Mouse (Mus musculus): ENCODE measurements around the gene Sept4. TPM values are rescaled to one million over a fixed set of nuclear protein-coding genes. Genes with fewer than 3 reads are reported as not detected.

Sept4 gene
- not detected in 2 replicates for polyA plus RNA-seq (2012; ENCODE audit: insufficient read depth, low replicate concordance)

GRCm38 (mm10) chr11:87568255-87568953 is at the start of gene Sept4:
Gene Sept4, plus strand, starts transcription at chr11:87568903.
- Histone ChIP-seq H3K9me3 (peaks cover 7% of the 10 kb centered on the region; the same call in 1 of the 2 replicates), H3K27me3 (replicated peaks) (peaks cover 58% of the 10 kb centered on the region), H3K36me3 (replicated peaks; ENCODE audit: low read length) (no peaks in the 10 kb centered on the region), H3K4me1 (peaks cover 20% of the 10 kb centered on the region), H3K4me3 (replicated peaks) (no peak within 1 kb of the TSS)
- TF ChIP-seq FLI1 (IDR thresholded peaks at IDR 0.05; ENCODE audit: low read length) (no peak), GATA1 (IDR thresholded peaks at IDR 0.05; ENCODE audit: borderline replicate concordance, low read length) (no peak)

DNA sequence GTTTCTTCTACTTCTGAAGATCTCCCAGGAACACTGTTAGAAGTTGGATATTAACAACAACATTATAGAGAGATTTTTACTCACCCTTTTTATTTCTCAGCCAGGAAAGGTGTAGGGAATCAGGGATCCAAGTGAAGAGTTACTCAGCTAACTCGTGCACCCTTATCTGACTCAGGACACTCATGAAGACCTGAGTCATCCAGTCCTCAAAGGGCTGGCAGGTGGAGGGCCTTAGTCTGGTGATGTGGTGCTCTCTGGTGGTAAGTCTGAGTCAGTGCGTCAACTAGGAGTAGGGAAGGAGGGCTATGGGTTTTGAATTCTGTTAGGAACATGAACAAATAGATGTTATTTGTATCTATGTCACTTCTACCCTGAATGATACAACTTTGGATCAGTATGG is 49.4 kb upstream of the Sept4 start:
- no peak overlapping the region for H3K4me3 ChIP-seq (replicated peaks)
- no peak for TF ChIP-seq FLI1 (IDR thresholded peaks at IDR 0.05; ENCODE audit: low read length)
- TF ChIP-seq GATA1 (IDR thresholded peaks at IDR 0.05; ENCODE audit: borderline replicate concordance, low read length) = no peak
- H3K9me3 ChIP-seq = no peaks in the 10 kb centered on the region
- H3K27me3 ChIP-seq (replicated peaks) = peaks cover 9% of the 10 kb centered on the region
- peaks cover 19% of the 10 kb centered on the region for H3K4me1 ChIP-seq
- H3K36me3 ChIP-seq (replicated peaks; ENCODE audit: low read length) = no peaks in the 10 kb centered on the region

- TF ChIP-seq GATA1 (IDR thresholded peaks at IDR 0.05; ENCODE audit: borderline replicate concordance, low read length) (no peak), FLI1 (IDR thresholded peaks at IDR 0.05; ENCODE audit: low read length) (no peak)
- no peaks in the 10 kb centered on the region for H3K36me3 ChIP-seq (replicated peaks; ENCODE audit: low read length)
- H3K4me3 ChIP-seq (replicated peaks) = no peak overlapping the region
- no peaks in the 10 kb centered on the region for H3K9me3 ChIP-seq
- H3K4me1 ChIP-seq = peaks cover 32% of the 10 kb centered on the region
- H3K27me3 ChIP-seq (replicated peaks) = peaks cover 2% of the 10 kb centered on the region
These were observed 45.2 kb upstream of the Sept4 start for GRCm38 (mm10) chr11:87523466-87523865.

- Histone ChIP-seq H3K27me3 (replicated peaks) (peaks cover 2% of the 10 kb centered on the region), H3K4me3 (replicated peaks) (no peak overlapping the region), H3K4me1 (peaks cover 32% of the 10 kb centered on the region), H3K9me3 (no peaks in the 10 kb centered on the region), H3K36me3 (replicated peaks; ENCODE audit: low read length) (no peaks in the 10 kb centered on the region)
- TF ChIP-seq GATA1 (IDR thresholded peaks at IDR 0.05; ENCODE audit: borderline replicate concordance, low read length) = no peak
- no peak for TF ChIP-seq FLI1 (IDR thresholded peaks at IDR 0.05; ENCODE audit: low read length)
These were observed 44.7 kb upstream of the Sept4 start for GRCm38 (mm10) chr11:87523967-87524366.

- no peak overlapping the region for H3K4me3 ChIP-seq (replicated peaks)
- H3K4me1 ChIP-seq = peaks cover 26% of the 10 kb centered on the region
- H3K36me3 ChIP-seq (replicated peaks; ENCODE audit: low read length) = no peaks in the 10 kb centered on the region
- TF ChIP-seq GATA1 (IDR thresholded peaks at IDR 0.05; ENCODE audit: borderline replicate concordance, low read length) = no peak
- TF ChIP-seq FLI1 (IDR thresholded peaks at IDR 0.05; ENCODE audit: low read length) = no peak
- peaks cover 2% of the 10 kb centered on the region for H3K27me3 ChIP-seq (replicated peaks)
- H3K9me3 ChIP-seq = no peaks in the 10 kb centered on the region
These were observed 43.9 kb upstream of the Sept4 start for GRCm38 (mm10) chr11:87524780-87525179.

GRCm38 (mm10) chr11:87527364-87527763 is 41.3 kb upstream of the Sept4 start:
- no peak for TF ChIP-seq GATA1 (IDR thresholded peaks at IDR 0.05; ENCODE audit: borderline replicate concordance, low read length)
- Histone ChIP-seq H3K36me3 (replicated peaks; ENCODE audit: low read length) (no peaks in the 10 kb centered on the region), H3K27me3 (replicated peaks) (peaks cover 2% of the 10 kb centered on the region), H3K4me3 (replicated peaks) (no peak overlapping the region), H3K4me1 (peaks cover 26% of the 10 kb centered on the region), H3K9me3 (no peaks in the 10 kb centered on the region)

- H3K27me3 ChIP-seq (replicated peaks) = peaks cover 2% of the 10 kb centered on the region
- H3K4me1 ChIP-seq = peaks cover 22% of the 10 kb centered on the region
- TF ChIP-seq GATA1 (IDR thresholded peaks at IDR 0.05; ENCODE audit: borderline replicate concordance, low read length) (no peak), FLI1 (IDR thresholded peaks at IDR 0.05; ENCODE audit: low read length) (no peak)
- no peaks in the 10 kb centered on the region for H3K36me3 ChIP-seq (replicated peaks; ENCODE audit: low read length)
- no peak overlapping the region for H3K4me3 ChIP-seq (replicated peaks)
- no peaks in the 10 kb centered on the region for H3K9me3 ChIP-seq
These were observed 40.7 kb upstream of the Sept4 start for GRCm38 (mm10) chr11:87527990-87528389.

DNA sequence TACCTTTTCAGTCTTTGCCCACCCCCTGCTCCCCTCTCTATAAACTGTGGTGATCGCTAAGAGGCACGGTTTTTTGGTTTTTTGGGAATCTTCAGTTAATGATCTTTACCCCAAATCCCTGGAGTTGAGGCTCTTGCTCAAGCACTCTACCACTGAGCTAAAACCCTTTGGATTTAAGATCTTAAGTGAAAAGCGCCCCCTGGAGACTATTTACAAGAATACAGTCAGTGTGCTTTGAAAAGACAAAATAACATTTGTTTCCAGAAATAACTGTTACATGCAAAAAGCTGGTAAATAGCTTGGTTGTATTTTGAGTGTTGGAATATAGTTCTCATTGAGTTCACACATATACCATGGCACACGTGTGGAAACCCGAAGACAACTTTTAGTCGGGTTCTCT is 37.0 kb upstream of the Sept4 start:
- TF ChIP-seq FLI1 (IDR thresholded peaks at IDR 0.05; ENCODE audit: low read length) = no peak
- no peak for TF ChIP-seq GATA1 (IDR thresholded peaks at IDR 0.05; ENCODE audit: borderline replicate concordance, low read length)
- peaks cover 2% of the 10 kb centered on the region for H3K27me3 ChIP-seq (replicated peaks)
- H3K4me1 ChIP-seq = no peaks in the 10 kb centered on the region

GRCm38 (mm10) chr11:87542285-87542684 is 26.4 kb upstream of the Sept4 start:
- no peak overlapping the region for H3K4me3 ChIP-seq (replicated peaks)
- H3K9me3 ChIP-seq = peaks cover 5% of the 10 kb centered on the region
- TF ChIP-seq GATA1 (IDR thresholded peaks at IDR 0.05; ENCODE audit: borderline replicate concordance, low read length) = no peak
- TF ChIP-seq FLI1 (IDR thresholded peaks at IDR 0.05; ENCODE audit: low read length) = no peak

More for the DNA sequence above, 37.0 kb upstream of the Sept4 start:
- no peaks in the 10 kb centered on the region for H3K36me3 ChIP-seq (replicated peaks; ENCODE audit: low read length)
- H3K9me3 ChIP-seq = no peaks in the 10 kb centered on the region
- no peak overlapping the region for H3K4me3 ChIP-seq (replicated peaks)

GRCm38 (mm10) chr11:87542906-87543305 is 25.8 kb upstream of the Sept4 start:
- no peak overlapping the region for H3K4me3 ChIP-seq (replicated peaks)
- TF ChIP-seq GATA1 (IDR thresholded peaks at IDR 0.05; ENCODE audit: borderline replicate concordance, low read length) = no peak
- no peak for TF ChIP-seq FLI1 (IDR thresholded peaks at IDR 0.05; ENCODE audit: low read length)
- H3K9me3 ChIP-seq = peaks cover under 1% of the 10 kb centered on the region; the same call in 1 of the 2 replicates
- peaks cover 4% of the 10 kb centered on the region; the same call in 1 of the 2 replicates for H3K4me1 ChIP-seq
- peaks cover 7% of the 10 kb centered on the region for H3K27me3 ChIP-seq (replicated peaks)
- no peaks in the 10 kb centered on the region for H3K36me3 ChIP-seq (replicated peaks; ENCODE audit: low read length)

More at GRCm38 (mm10) chr11:87542285-87542684, 26.4 kb upstream of the Sept4 start:
- peaks cover 6% of the 10 kb centered on the region for H3K27me3 ChIP-seq (replicated peaks)
- peaks cover 4% of the 10 kb centered on the region; the same call in 1 of the 2 replicates for H3K4me1 ChIP-seq
- H3K36me3 ChIP-seq (replicated peaks; ENCODE audit: low read length) = no peaks in the 10 kb centered on the region

Measured in megakaryocyte, embryonic 14.5 days (primary cell).